Mouse (Mus musculus) thymus, adult 2 months (tissue): ENCODE results near the gene Spint3. TPM values are rescaled to one million over a fixed set of nuclear protein-coding genes. Genes with fewer than 3 reads are reported as not detected.
A peak's percentile ranks its signal among the peaks of the same experiment; 100 is the strongest.

Source experiments
- DNase-seq: peaks from one replicate; pipeline ENCODE4 v3.0.0; 2021
- H3K27ac ChIP-seq: fragments of 200-500 bp; 2 replicates; pipeline ENCODE4 v1.5.1; 2012; ENCODE audit warnings: low read length, control low read depth; ENCODE audit not compliant: control insufficient read depth, insufficient read depth
- H3K27me3 ChIP-seq: fragments of 200-500 bp; 2 replicates; pipeline ENCODE4 v1.6.1; 2012; ENCODE audit warnings: mild to moderate bottlenecking, low read length, moderate library complexity, mixed read lengths; ENCODE audit not compliant: control insufficient read depth, insufficient read depth
- H3K36me3 ChIP-seq: fragments of 200-500 bp; 2 replicates; pipeline ENCODE4 v1.6.1; 2012; ENCODE audit warnings: mild to moderate bottlenecking, low read length, moderate library complexity; ENCODE audit not compliant: control insufficient read depth, insufficient read depth
- H3K4me1 ChIP-seq: fragments of 200-500 bp; replicated peaks from 2 replicates; pipeline ENCODE4 v1.6.1; 2012; ENCODE audit warnings: low read length; ENCODE audit not compliant: control insufficient read depth, insufficient read depth
- H3K4me3 ChIP-seq: fragments of 200-500 bp; 2 replicates; pipeline ENCODE4 v1.5.1; 2012; ENCODE audit warnings: mild to moderate bottlenecking, low read length, control low read depth, moderate library complexity; ENCODE audit not compliant: control insufficient read depth, insufficient read depth
- CTCF ChIP-seq: fragments of 200-500 bp; IDR thresholded peaks from 2 replicates; pipeline ENCODE4 v1.5.1; 2012; ENCODE audit warnings: mild to moderate bottlenecking, control low read depth, low read length, moderate library complexity, borderline replicate concordance; ENCODE audit not compliant: control insufficient read depth, poor library complexity, insufficient read depth; ENCODE audit errors: extremely low read depth
- POLR2A ChIP-seq: fragments of 200-500 bp; IDR thresholded peaks from 2 replicates; pipeline ENCODE4 v1.6.1; 2012; ENCODE audit warnings: mild to moderate bottlenecking, low read length, control low read depth, moderate library complexity; ENCODE audit not compliant: control insufficient read depth, poor library complexity, insufficient read depth; ENCODE audit errors: extremely low read depth
- WGBS: fragments of 180-500 bp; shearing (Covaris S2); methylation state at CpG from one replicate; pipeline ENCODE4 v1.1.7; 2018; 5-methylcytosine and 5-hydroxymethylcytosine counted together
- polyA plus RNA-seq: library from polyadenylated mRNA; depleted of rRNA; stranded (reverse); fragments of >200 nt; gene quantifications from 2 replicates; pipeline ENCODE4 v1.2.3, GENCODE M21; 2012

The Spint3 gene
- polyA plus RNA-seq, 1 experiment: not detected

DNA sequence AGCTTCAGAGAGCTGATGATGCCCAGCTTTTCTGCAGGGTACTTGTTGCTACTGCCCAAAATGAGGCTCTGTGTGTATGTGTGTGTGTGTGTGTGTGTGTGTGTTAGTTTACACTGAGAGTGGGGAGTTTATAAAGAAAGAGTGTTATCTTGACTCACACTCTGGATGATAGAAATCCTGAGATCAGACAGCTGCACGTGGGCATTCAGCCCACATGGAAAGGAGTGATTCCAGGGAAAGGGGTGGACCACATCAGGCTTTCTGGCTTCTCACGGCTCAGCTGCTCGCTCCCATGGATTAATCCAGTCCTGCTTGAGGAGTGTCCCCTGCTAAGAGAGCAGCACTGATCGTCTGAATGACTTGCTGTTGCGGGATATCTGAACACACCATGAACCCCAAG lies 31.1 kb downstream of the Spint3 start:
- Histone ChIP-seq H3K27ac (no peak overlapping the region), H3K27me3 (no peaks in the 10 kb centered on the region), H3K36me3 (no peaks in the 10 kb centered on the region), H3K4me1 (peaks cover 6% of the 10 kb centered on the region), H3K4me3 (no peak overlapping the region)
- WGBS: 95% methylated on average over 5 of the region's 5 CpGs
- TF ChIP-seq POLR2A (no peak), CTCF (no peak)
- DNase-seq: no peak

DNA sequence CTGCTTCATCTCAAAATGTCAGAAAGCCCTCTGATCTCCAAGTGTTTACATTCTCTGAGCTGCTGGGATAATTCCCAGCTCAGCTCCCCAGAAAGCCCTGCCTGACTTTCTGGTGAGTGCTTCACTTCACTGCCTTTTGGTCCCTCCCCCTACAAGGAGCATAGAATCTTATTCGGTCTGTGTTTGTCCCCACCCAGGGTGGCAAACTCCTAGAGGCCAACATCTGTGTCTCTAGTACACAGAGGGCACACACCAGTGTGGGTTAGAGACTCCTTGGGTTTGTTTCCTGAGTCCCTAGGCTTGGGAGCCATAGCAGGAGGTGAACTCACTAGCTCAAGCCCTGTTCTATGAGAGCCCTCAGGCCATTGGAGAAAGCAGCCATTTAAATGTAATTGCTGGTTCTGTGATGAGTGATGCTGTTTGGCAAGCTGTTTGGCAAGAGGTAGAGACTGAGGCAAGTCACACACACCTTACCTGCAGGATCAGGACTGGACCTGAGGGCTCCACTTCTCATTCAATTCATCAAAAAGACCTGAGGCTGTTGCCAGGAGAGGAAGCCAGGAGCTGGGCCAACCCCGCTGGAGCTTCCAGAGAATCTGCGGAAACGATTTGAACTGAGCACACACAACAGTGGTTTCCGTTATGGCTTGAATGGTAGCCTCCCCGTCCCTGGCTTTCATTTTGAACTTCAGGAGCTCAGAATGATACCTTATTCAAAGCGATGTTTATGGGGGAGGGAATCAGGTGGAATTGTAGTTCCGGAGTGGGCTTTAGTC lies 32.4 kb downstream of the Spint3 start:
- Histone ChIP-seq H3K4me1 (peaks cover 6% of the 10 kb centered on the region), H3K27me3 (no peaks in the 10 kb centered on the region), H3K27ac (no peak overlapping the region), H3K36me3 (no peaks in the 10 kb centered on the region), H3K4me3 (no peak overlapping the region)
- no peak for TF ChIP-seq CTCF
- no peak for TF ChIP-seq POLR2A
- 38% methylated on average over 8 of the region's 8 CpGs for WGBS
- no peak for DNase-seq

- Histone ChIP-seq H3K36me3 (no peaks in the 10 kb centered on the region), H3K27ac (no peak overlapping the region), H3K27me3 (no peaks in the 10 kb centered on the region), H3K4me3 (no peak overlapping the region), H3K4me1 (peaks cover 10% of the 10 kb centered on the region)
- 54% methylated on average over 4 of the region's 4 CpGs for WGBS
- no peak for TF ChIP-seq CTCF
- TF ChIP-seq POLR2A: no peak
- DNase-seq: no peak
These were observed 36.3 kb downstream of the Spint3 start for GRCm38 (mm10) chr2:164537003-164537402.

GRCm38 (mm10) chr2:164534315-164534714 lies 38.9 kb downstream of the Spint3 start:
- H3K27ac ChIP-seq: no peak overlapping the region

GRCm38 (mm10) chr2:164531169-164531568 lies 42.1 kb downstream of the Spint3 start:
- 4% methylated on average over 3 of the region's 3 CpGs for WGBS
- Histone ChIP-seq H3K4me3 (no peak overlapping the region), H3K4me1 (peaks cover 8% of the 10 kb centered on the region), H3K36me3 (no peaks in the 10 kb centered on the region), H3K27ac (no peak overlapping the region), H3K27me3 (no peaks in the 10 kb centered on the region)
- TF ChIP-seq POLR2A: no peak
- TF ChIP-seq CTCF: no peak
- DNase-seq: peak; percentile 74

More at GRCm38 (mm10) chr2:164534315-164534714, 38.9 kb downstream of the Spint3 start:
- TF ChIP-seq CTCF: no peak
- no peak for TF ChIP-seq POLR2A
- H3K4me3 ChIP-seq: no peak overlapping the region
- DNase-seq: peak; percentile 28
- no peaks in the 10 kb centered on the region for H3K36me3 ChIP-seq
- 11% methylated on average over 10 of the region's 10 CpGs for WGBS
- no peaks in the 10 kb centered on the region for H3K27me3 ChIP-seq
- peaks cover 8% of the 10 kb centered on the region for H3K4me1 ChIP-seq

DNA sequence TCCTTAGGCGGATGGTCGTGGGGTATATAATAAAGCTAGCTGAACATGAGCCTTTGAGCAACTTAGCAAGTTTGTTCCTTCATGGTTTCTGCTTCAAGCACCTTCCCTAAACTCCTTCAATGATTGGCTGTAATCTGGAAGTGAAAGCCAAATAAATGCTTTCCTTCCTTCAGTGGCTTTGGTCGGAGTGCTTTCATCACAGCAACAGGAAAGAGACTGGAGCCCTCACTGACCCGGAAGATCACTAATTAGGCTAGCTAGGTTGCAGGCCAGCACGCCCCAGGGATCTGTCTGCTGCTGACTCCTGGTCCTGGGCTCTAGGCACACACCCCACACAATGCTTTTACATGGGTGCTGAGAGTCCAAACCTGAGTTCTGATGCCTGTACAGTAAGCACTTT lies 44.7 kb downstream of the Spint3 start:
- Histone ChIP-seq H3K27ac (no peak overlapping the region), H3K4me1 (0 out of 2 replicates have a peak, but pooled peaks cover 2% of the 10 kb centered on the region), H3K27me3 (no peaks in the 10 kb centered on the region), H3K36me3 (no peaks in the 10 kb centered on the region), H3K4me3 (no peak overlapping the region)
- 84% methylated on average over 5 of the region's 5 CpGs for WGBS
- no peak for DNase-seq
- TF ChIP-seq CTCF: no peak
- TF ChIP-seq POLR2A: no peak

DNA sequence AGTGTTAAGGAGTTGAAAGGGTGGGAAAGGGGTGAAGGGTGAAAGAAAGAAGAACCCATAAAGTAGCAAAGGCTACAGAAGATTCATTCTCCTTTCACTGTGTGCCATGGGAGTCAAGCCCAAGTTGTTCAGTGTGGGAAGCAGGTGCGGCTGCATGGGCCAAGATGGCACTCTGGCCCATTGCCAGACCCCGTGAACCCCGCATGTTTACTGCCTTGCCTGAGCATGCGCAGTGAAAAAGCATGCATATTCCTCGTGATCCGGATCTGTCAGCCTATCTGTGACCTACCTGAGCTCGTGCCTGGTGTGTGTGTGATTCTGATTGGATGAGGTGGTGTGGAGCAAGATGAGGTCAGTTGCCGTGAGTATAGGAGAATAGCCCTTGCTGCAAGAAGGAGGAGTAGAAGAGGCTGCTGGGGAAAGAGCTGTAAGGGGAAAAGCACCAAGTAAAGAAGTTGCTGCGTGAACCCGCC lies 49.9 kb downstream of the Spint3 start:
- WGBS: 85% methylated on average over 10 of the region's 10 CpGs
- Histone ChIP-seq H3K27ac (no peak overlapping the region; the same call in 1 of the 2 replicates), H3K27me3 (no peaks in the 10 kb centered on the region), H3K36me3 (no peaks in the 10 kb centered on the region), H3K4me1 (peaks cover 24% of the 10 kb centered on the region), H3K4me3 (no peak overlapping the region)
- DNase-seq: no peak
- no peak for TF ChIP-seq POLR2A
- TF ChIP-seq CTCF: no peak
